Mouse (Mus musculus) heart, postnatal 0 days (tissue): ENCODE results near the gene Tshr. TPM values are rescaled to one million over a fixed set of nuclear protein-coding genes. Genes with fewer than 3 reads are reported as not detected.
"Not testable (repeated sequence)": the region's sequence is repeated elsewhere in the genome, so short reads cannot be mapped to it uniquely, and the experiment has no call there.

Source experiments
- ATAC-seq: fragments of 200-750 bp; cut with Nextera tagmentation; 2 replicates; pipeline ENCODE4 v1.8.0; 2017; ENCODE audit warnings: low read depth, moderate number of reproducible peaks, moderate library complexity; ENCODE audit not compliant: insufficient read depth
- DNase-seq: peaks from one replicate; pipeline ENCODE4 v3.0.0-alpha.2; 2016; ENCODE audit warnings: low spot score
- H3K27ac ChIP-seq: fragments of 300-500 bp; sonication (generic); 2 replicates; pipeline ENCODE4 v1.5.1; 2014; ENCODE audit warnings: low read depth, mild to moderate bottlenecking
- H3K27me3 ChIP-seq: fragments of 300-500 bp; sonication (generic); 2 replicates; pipeline ENCODE4 v1.6.1; 2014; ENCODE audit warnings: low read length, mixed read lengths; ENCODE audit not compliant: control insufficient read depth, insufficient read depth
- H3K36me3 ChIP-seq: fragments of 300-500 bp; sonication (generic); replicated peaks from 2 replicates; pipeline ENCODE4 v1.6.1; 2014; ENCODE audit warnings: low read length, mixed read lengths; ENCODE audit not compliant: control insufficient read depth, insufficient read depth
- H3K4me1 ChIP-seq: fragments of 300-500 bp; sonication (generic); 2 replicates; pipeline ENCODE4 v1.6.1; 2014; ENCODE audit warnings: antibody characterized with exemption; ENCODE audit not compliant: control insufficient read depth, insufficient read depth
- H3K4me2 ChIP-seq: fragments of 300-500 bp; sonication (generic); 2 replicates; pipeline ENCODE4 v1.6.1; 2014; ENCODE audit warnings: low read depth, mild to moderate bottlenecking, low read length, moderate library complexity
- H3K4me3 ChIP-seq: fragments of 300-500 bp; sonication (generic); 2 replicates; pipeline ENCODE4 v1.5.1; 2014; ENCODE audit warnings: low read depth, low read length
- H3K9ac ChIP-seq: fragments of 300-500 bp; sonication (generic); replicated peaks from 2 replicates; pipeline ENCODE4 v1.6.1; 2014; ENCODE audit warnings: low read depth, low read length, mixed read lengths
- H3K9me3 ChIP-seq: fragments of 300-500 bp; sonication (generic); replicated peaks from 2 replicates; pipeline ENCODE4 v1.6.1; 2016; ENCODE audit warnings: low read length; ENCODE audit not compliant: control insufficient read depth
- CTCF ChIP-seq: IDR thresholded peaks from 2 replicates; pipeline ENCODE4 v1.5.1; 2016; ENCODE audit warnings: antibody characterized with exemption, control low read depth, low read depth
- EP300 ChIP-seq: IDR thresholded peaks from 2 replicates; pipeline ENCODE4 v1.6.1; 2016; ENCODE audit warnings: antibody characterized with exemption, low read depth
- WGBS: fragments of 180-500 bp; shearing (Covaris S2); extraction: QIAGEN DNeasy Blood & Tissue Kit; methylation state at CpG from one replicate; pipeline ENCODE4 v1.1.7; 2014; 5-methylcytosine and 5-hydroxymethylcytosine counted together
- polyA plus RNA-seq: library from polyadenylated mRNA; unstranded; fragments of >200 nt; fragmentation: Nextera tagmentation; extraction: Ambion mirVana; gene quantifications from 2 replicates; pipeline ENCODE4 v1.2.1, GENCODE M21; 2015
- total RNA-seq: library from RNA; depleted of rRNA; stranded (reverse); fragments of >200 nt; gene quantifications from 2 replicates; pipeline ENCODE4 v1.2.3, GENCODE M21; 2014; ENCODE audit warnings: low replicate concordance; rRNA removed

Tshr gene
- total RNA-seq (not detected in 2 replicates), polyA plus RNA-seq (0.05 and 0.19 TPM in 2 replicates)

DNA sequence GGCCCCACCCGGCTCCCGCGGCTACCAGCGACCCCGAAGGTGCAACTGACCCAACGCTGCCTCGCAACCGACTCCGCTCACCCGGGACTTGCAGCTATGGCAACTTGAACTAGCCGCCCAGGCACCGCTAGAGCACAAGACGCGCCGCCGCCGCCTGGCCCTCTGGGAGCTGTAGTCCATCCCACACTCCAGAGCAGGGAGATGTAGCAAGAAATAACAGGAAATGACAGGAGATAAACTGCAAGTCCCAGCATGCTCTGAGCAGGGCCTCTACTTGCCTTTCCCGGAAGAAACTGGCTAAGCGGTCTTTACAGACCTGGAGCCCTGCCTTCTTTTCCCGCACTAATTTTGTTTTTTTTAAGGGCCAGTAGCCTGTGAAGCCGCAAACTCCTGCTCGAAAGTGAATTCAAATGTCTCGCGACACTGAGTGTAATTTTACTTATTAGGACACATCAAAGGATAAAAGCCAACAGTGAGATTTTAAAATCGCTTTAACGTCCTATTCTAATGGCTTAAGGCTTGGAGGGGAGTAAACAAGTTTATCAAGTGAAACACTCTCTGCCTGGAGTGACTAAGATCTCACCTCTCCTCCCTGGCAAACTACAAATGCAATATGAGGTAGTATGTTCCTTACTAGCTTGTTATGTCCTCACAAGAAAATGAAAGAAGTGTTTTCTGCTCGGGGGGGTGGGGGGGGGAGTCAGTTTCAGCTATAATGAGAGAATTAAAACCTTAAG lies at the start of gene Tshr, which contains the start of gene Cep128:
TSS of gene Tshr (plus strand) at position 283 of the 737 bp plus-strand sequence.
TSS of gene Cep128 (minus strand) at position 129 of the 737 bp plus-strand sequence.
- DNase-seq: peak; percentile 97
- TF ChIP-seq EP300: no peak
- no peak for TF ChIP-seq CTCF
- WGBS: 2% methylated on average over 27 of the region's 27 CpGs
- peak within 1 kb of the TSS; percentile 99 for H3K4me2 ChIP-seq
- H3K27ac ChIP-seq: no peak within 1 kb of the TSS
- ATAC-seq: peak; percentile 100
- H3K27me3 ChIP-seq: no peaks in the 10 kb centered on the region
- no peaks in the 10 kb centered on the region for H3K9me3 ChIP-seq
- H3K4me3 ChIP-seq: peak within 1 kb of the TSS; percentile 85
- peak within 1 kb of the TSS; percentile 63 for H3K9ac ChIP-seq
- H3K36me3 ChIP-seq: no peaks in the 10 kb centered on the region
- H3K4me1 ChIP-seq: peaks cover 6% of the 10 kb centered on the region; the same call in 1 of the 2 replicates

DNA sequence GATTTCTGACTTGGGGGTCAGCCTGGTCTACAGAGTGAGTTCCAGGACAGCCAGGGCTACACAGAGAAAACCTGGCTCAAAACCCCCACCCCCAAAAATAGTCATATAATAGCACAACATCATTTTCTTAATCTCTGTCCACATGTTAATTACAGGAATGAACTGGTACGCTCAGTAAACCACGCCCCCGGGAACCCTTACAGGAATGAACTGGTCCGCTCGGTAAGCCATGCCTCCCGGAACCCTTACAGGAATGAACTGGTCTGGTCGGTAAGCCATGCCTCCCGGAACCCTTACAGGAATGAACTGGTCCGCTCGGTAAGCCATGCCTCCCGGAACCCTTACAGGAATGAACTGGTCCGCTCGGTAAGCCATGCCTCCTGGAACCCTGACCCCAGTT lies 45.7 kb upstream of the Tshr start:
- not testable (repeated sequence) for H3K4me3 ChIP-seq, DNase-seq, H3K9me3 ChIP-seq, H3K9ac ChIP-seq, H3K36me3 ChIP-seq, H3K27ac ChIP-seq, H3K27me3 ChIP-seq, ATAC-seq, H3K4me1 ChIP-seq, H3K4me2 ChIP-seq
- WGBS: 93% methylated on average over 13 of the region's 13 CpGs

DNA sequence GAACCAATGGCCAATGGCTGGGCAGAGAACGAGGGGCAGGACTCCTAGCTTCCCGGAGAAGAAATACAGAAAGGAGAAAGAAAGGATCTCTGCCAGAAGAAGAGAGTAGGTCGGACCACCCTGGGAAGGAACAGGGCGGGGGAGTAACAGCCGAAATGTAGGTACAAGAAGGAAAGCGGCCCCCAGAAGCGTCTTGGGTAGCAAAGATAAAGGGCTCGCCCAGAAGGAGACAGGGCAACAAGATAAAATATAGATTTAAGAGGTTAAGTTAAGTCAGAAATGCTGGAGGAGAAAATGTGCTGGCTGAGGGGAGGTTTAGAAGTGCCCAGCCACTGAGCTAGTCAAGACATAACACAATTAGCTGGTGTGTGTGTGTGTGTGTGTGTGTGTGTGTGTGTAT lies 30.6 kb upstream of the Tshr start:
- Histone ChIP-seq H3K9me3 (no peaks in the 10 kb centered on the region), H3K4me1 (no peaks in the 10 kb centered on the region), H3K4me3 (no peak overlapping the region), H3K4me2 (no peak overlapping the region), H3K27me3 (no peaks in the 10 kb centered on the region), H3K36me3 (no peaks in the 10 kb centered on the region), H3K27ac (no peak overlapping the region), H3K9ac (no peak overlapping the region)
- 84% methylated on average over 8 of the region's 8 CpGs for WGBS
- DNase-seq (no peak), ATAC-seq (no peak)
- TF ChIP-seq CTCF (no peak), EP300 (no peak)

DNA sequence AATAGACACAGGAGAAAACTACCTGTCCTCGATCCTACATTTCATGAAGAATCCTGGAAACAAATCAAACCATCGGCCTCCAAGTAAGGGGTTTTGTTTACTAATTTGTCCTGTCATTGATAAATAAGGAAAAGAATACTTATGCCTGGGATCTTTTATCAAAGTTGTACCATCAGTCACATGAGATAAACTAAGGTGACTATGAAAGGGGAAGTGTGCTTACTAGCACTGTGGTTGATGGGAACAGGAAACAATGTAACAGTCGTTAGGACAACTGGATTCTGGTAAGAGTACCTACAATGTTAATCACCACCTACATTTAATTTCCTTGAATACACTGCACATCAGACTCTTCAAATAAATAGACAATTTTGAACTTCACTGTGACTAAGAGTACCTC lies 15.2 kb upstream of the Tshr start:
- Histone ChIP-seq H3K27me3 (no peaks in the 10 kb centered on the region), H3K4me2 (no peak overlapping the region), H3K36me3 (0 out of 2 replicates have a peak, but pooled peaks cover 4% of the 10 kb centered on the region), H3K27ac (no peak overlapping the region), H3K9ac (no peak overlapping the region), H3K4me1 (no peaks in the 10 kb centered on the region), H3K9me3 (0 out of 2 replicates have a peak, but pooled peaks cover 4% of the 10 kb centered on the region), H3K4me3 (no peak overlapping the region)
- TF ChIP-seq CTCF (no peak), EP300 (no peak)
- DNase-seq (no peak), ATAC-seq (no peak)
- 81% methylated on average over 3 of the region's 3 CpGs for WGBS

DNA sequence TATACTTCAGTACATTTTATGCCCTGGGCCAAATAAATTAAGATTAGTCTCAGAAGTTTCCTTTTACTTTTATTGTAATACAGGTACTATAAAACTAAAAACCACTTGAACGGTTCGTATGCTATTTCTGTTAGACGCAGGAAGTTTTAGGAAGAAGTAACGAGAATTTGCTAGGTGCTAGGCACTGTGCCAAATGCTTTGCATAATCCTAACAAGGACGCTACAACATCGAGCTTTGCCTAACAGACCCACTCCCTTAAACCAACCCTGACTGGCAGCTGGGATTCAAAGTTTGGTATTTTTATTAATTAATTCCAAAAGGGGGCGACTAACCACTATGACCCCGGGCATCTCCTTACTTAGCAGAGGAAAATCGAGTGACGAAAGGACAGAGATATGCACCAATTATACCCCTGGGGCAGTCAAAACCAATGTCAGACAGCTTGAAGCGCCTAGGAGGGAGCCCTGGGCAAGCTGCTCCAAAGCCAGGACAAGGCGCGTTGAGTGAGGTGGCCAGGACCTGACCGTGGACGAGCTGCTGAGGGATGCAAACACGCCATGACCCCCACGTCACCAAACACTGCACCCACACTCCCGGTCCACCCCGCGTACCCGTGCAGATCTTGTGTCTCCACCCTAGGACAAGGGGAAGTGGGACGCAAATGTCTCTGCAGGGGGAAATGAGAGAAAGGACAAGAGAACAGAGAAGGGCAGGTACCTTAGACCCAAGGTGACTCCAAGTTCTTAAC lies 673 bp upstream of the Tshr start:
- DNase-seq: no peak
- 3% methylated on average over 22 of the region's 22 CpGs for WGBS
- no peak overlapping the region for H3K27ac ChIP-seq
- H3K4me3 ChIP-seq: peak overlapping the region; percentile 85
- peak overlapping the region; percentile 99 for H3K4me2 ChIP-seq
- peak; percentile 34; the same call in 1 of the 2 replicates for ATAC-seq
- no peak for TF ChIP-seq CTCF
- no peak for TF ChIP-seq EP300
- H3K4me1 ChIP-seq: peaks cover 6% of the 10 kb centered on the region; the same call in 1 of the 2 replicates
- no peaks in the 10 kb centered on the region for H3K36me3 ChIP-seq
- H3K9me3 ChIP-seq: no peaks in the 10 kb centered on the region
- no peaks in the 10 kb centered on the region for H3K27me3 ChIP-seq
- H3K9ac ChIP-seq: peak overlapping the region; percentile 63
